Mouse (Mus musculus) intestine, embryonic 15.5 days (tissue): ENCODE measurements at regions not wholly inside any gene's neighbourhood (a gene's known extent, or its start where the extent isn't known, plus 50 kb on each side); places are given as distances from the start of the nearest gene placed in this dataset.

Experiments
- ATAC-seq: fragments of 200-750 bp; cut with Nextera tagmentation; 2 replicates; pipeline ENCODE4 v1.8.0; 2017; ENCODE audit warnings: moderate TSS enrichment, moderate library complexity
- H3K27ac ChIP-seq: fragments of 300-500 bp; sonication (generic); 2 replicates; pipeline ENCODE4 v1.5.1; 2015; ENCODE audit warnings: mild to moderate bottlenecking, inconsistent platforms
- H3K27me3 ChIP-seq: fragments of 300-500 bp; sonication (generic); replicated peaks from 2 replicates; pipeline ENCODE4 v1.6.1; 2015; ENCODE audit warnings: inconsistent platforms
- H3K36me3 ChIP-seq: fragments of 300-500 bp; sonication (generic); 2 replicates; pipeline ENCODE4 v1.6.1; 2015; ENCODE audit warnings: inconsistent platforms
- H3K4me1 ChIP-seq: fragments of 300-500 bp; sonication (generic); replicated peaks from 2 replicates; pipeline ENCODE4 v1.6.1; 2015; ENCODE audit warnings: inconsistent platforms
- H3K4me2 ChIP-seq: fragments of 300-500 bp; sonication (generic); replicated peaks from 2 replicates; pipeline ENCODE4 v1.6.1; 2015; ENCODE audit warnings: mild to moderate bottlenecking, inconsistent platforms
- H3K4me3 ChIP-seq: fragments of 300-500 bp; sonication (generic); replicated peaks from 2 replicates; pipeline ENCODE4 v1.5.1; 2015; ENCODE audit warnings: inconsistent platforms
- H3K9ac ChIP-seq: fragments of 300-500 bp; sonication (generic); 2 replicates; pipeline ENCODE4 v1.6.1; 2015; ENCODE audit warnings: inconsistent platforms
- H3K9me3 ChIP-seq: fragments of 300-500 bp; sonication (generic); 2 replicates; pipeline ENCODE4 v1.6.1; 2016; ENCODE audit warnings: inconsistent platforms
- WGBS: fragments of 180-500 bp; shearing (Covaris S2); methylation state at CpG from one replicate; pipeline ENCODE4 v1.1.7; 2015; 5-methylcytosine and 5-hydroxymethylcytosine counted together

- no peaks in the 10 kb centered on the region; the same call in 1 of the 2 replicates for H3K4me1 ChIP-seq
- no peaks in the 10 kb centered on the region for H3K9me3 ChIP-seq
- H3K4me3 ChIP-seq = no peak overlapping the region
- no peak overlapping the region for H3K27ac ChIP-seq
- no peaks in the 10 kb centered on the region for H3K27me3 ChIP-seq
- no peaks in the 10 kb centered on the region for H3K36me3 ChIP-seq
- H3K9ac ChIP-seq = no peak overlapping the region
- no peak for ATAC-seq
- WGBS = 80% methylated on average over 4 of the region's 4 CpGs
- no peak overlapping the region for H3K4me2 ChIP-seq
These were observed 53.2 kb downstream of the Fam43a start for GRCm38 (mm10) chr16:30652692-30653091.

- H3K4me3 ChIP-seq = no peak overlapping the region
- ATAC-seq = no peak
- H3K9me3 ChIP-seq = no peaks in the 10 kb centered on the region
- H3K36me3 ChIP-seq = no peaks in the 10 kb centered on the region
- H3K27me3 ChIP-seq = no peaks in the 10 kb centered on the region
- H3K9ac ChIP-seq = no peak overlapping the region
- H3K4me2 ChIP-seq = no peak overlapping the region
- H3K4me1 ChIP-seq = no peaks in the 10 kb centered on the region; the same call in 1 of the 2 replicates
- H3K27ac ChIP-seq = no peak overlapping the region
- 93% methylated on average over 5 of the region's 5 CpGs for WGBS
These were observed 54.3 kb downstream of the Fam43a start for GRCm38 (mm10) chr16:30653806-30654205.

- 82% methylated on average over 9 of the region's 9 CpGs for WGBS
- H3K9me3 ChIP-seq = no peaks in the 10 kb centered on the region
- H3K4me2 ChIP-seq = no peak overlapping the region
- no peaks in the 10 kb centered on the region; the same call in 1 of the 2 replicates for H3K4me1 ChIP-seq
- H3K4me3 ChIP-seq = no peak overlapping the region
- ATAC-seq = no peak
- H3K36me3 ChIP-seq = no peaks in the 10 kb centered on the region
- no peak overlapping the region for H3K27ac ChIP-seq
- H3K9ac ChIP-seq = no peak overlapping the region
- H3K27me3 ChIP-seq = no peaks in the 10 kb centered on the region
These were observed 54.7 kb downstream of the Fam43a start for GRCm38 (mm10) chr16:30654226-30654625.

- H3K27me3 ChIP-seq = no peaks in the 10 kb centered on the region
- no peak overlapping the region for H3K4me2 ChIP-seq
- H3K4me3 ChIP-seq = no peak overlapping the region
- H3K36me3 ChIP-seq = no peaks in the 10 kb centered on the region
- H3K4me1 ChIP-seq = no peaks in the 10 kb centered on the region; the same call in 1 of the 2 replicates
- no peak for ATAC-seq
- no peak overlapping the region for H3K27ac ChIP-seq
- H3K9me3 ChIP-seq = no peaks in the 10 kb centered on the region
- WGBS = 58% methylated on average over 5 of the region's 5 CpGs
- H3K9ac ChIP-seq = no peak overlapping the region
These were observed 56.3 kb downstream of the Fam43a start for GRCm38 (mm10) chr16:30655798-30656221.

- no peak for ATAC-seq
- Histone ChIP-seq H3K9me3 (no peaks in the 10 kb centered on the region), H3K9ac (no peak overlapping the region), H3K4me3 (no peak overlapping the region), H3K4me1 (no peaks in the 10 kb centered on the region; the same call in 1 of the 2 replicates), H3K27me3 (no peaks in the 10 kb centered on the region), H3K4me2 (no peak overlapping the region), H3K27ac (no peak overlapping the region), H3K36me3 (no peaks in the 10 kb centered on the region)
- WGBS = 81% methylated on average over 17 of the region's 17 CpGs
These were observed 57.4 kb downstream of the Fam43a start for GRCm38 (mm10) chr16:30656881-30657280.

GRCm38 (mm10) chr16:30658921-30659320 lies 59.4 kb downstream of the Fam43a start:
- Histone ChIP-seq H3K27me3 (no peaks in the 10 kb centered on the region), H3K4me3 (no peak overlapping the region), H3K9me3 (no peaks in the 10 kb centered on the region), H3K4me2 (no peak overlapping the region), H3K4me1 (no peaks in the 10 kb centered on the region; the same call in 1 of the 2 replicates), H3K27ac (no peak overlapping the region), H3K9ac (no peak overlapping the region), H3K36me3 (no peaks in the 10 kb centered on the region)
- 63% methylated on average over 4 of the region's 4 CpGs for WGBS
- no peak for ATAC-seq

- no peak overlapping the region for H3K4me3 ChIP-seq
- H3K4me1 ChIP-seq = no peaks in the 10 kb centered on the region; the same call in 1 of the 2 replicates
- no peak overlapping the region for H3K9ac ChIP-seq
- H3K4me2 ChIP-seq = no peak overlapping the region
- no peaks in the 10 kb centered on the region for H3K9me3 ChIP-seq
- no peaks in the 10 kb centered on the region for H3K36me3 ChIP-seq
- ATAC-seq = no peak
- H3K27me3 ChIP-seq = no peaks in the 10 kb centered on the region
- no peak overlapping the region for H3K27ac ChIP-seq
- WGBS = 76% methylated on average over 16 of the region's 16 CpGs
These were observed 61.8 kb downstream of the Fam43a start for GRCm38 (mm10) chr16:30661086-30661977.

- Histone ChIP-seq H3K4me3 (no peak overlapping the region), H3K27me3 (no peaks in the 10 kb centered on the region), H3K36me3 (no peaks in the 10 kb centered on the region), H3K4me2 (no peak overlapping the region), H3K27ac (no peak overlapping the region), H3K9me3 (no peaks in the 10 kb centered on the region), H3K9ac (no peak overlapping the region), H3K4me1 (no peaks in the 10 kb centered on the region)
- 75% methylated on average over 8 of the region's 8 CpGs for WGBS
- no peak for ATAC-seq
These were observed 63.5 kb downstream of the Fam43a start for GRCm38 (mm10) chr16:30663055-30663454.

GRCm38 (mm10) chr16:30663971-30664370 lies 64.4 kb downstream of the Fam43a start:
- H3K9me3 ChIP-seq = no peaks in the 10 kb centered on the region
- H3K27ac ChIP-seq = no peak overlapping the region
- no peaks in the 10 kb centered on the region for H3K4me1 ChIP-seq
- no peak for ATAC-seq
- no peaks in the 10 kb centered on the region for H3K36me3 ChIP-seq
- no peak overlapping the region for H3K9ac ChIP-seq
- no peak overlapping the region for H3K4me2 ChIP-seq
- WGBS = 72% methylated on average over 3 of the region's 3 CpGs
- H3K27me3 ChIP-seq = no peaks in the 10 kb centered on the region
- no peak overlapping the region for H3K4me3 ChIP-seq

GRCm38 (mm10) chr16:30664433-30664832 lies 64.9 kb downstream of the Fam43a start:
- Histone ChIP-seq H3K4me2 (no peak overlapping the region), H3K9ac (no peak overlapping the region), H3K27me3 (no peaks in the 10 kb centered on the region), H3K27ac (no peak overlapping the region), H3K4me1 (no peaks in the 10 kb centered on the region), H3K36me3 (no peaks in the 10 kb centered on the region), H3K9me3 (no peaks in the 10 kb centered on the region), H3K4me3 (no peak overlapping the region)
- 56% methylated on average over 4 of the region's 4 CpGs for WGBS
- ATAC-seq = no peak

- no peaks in the 10 kb centered on the region; the same call in 1 of the 2 replicates for H3K4me1 ChIP-seq
- no peaks in the 10 kb centered on the region for H3K9me3 ChIP-seq
- H3K27ac ChIP-seq = no peak overlapping the region
- H3K9ac ChIP-seq = no peak overlapping the region
- no peak overlapping the region for H3K4me2 ChIP-seq
- ATAC-seq = no peak
- H3K4me3 ChIP-seq = no peak overlapping the region
- no peaks in the 10 kb centered on the region for H3K36me3 ChIP-seq
- no peaks in the 10 kb centered on the region for H3K27me3 ChIP-seq
- 58% methylated on average over 2 of the region's 2 CpGs for WGBS
These were observed 66.4 kb downstream of the Fam43a start for GRCm38 (mm10) chr16:30665881-30666280.

- Histone ChIP-seq H3K4me3 (no peak overlapping the region), H3K27me3 (no peaks in the 10 kb centered on the region), H3K27ac (no peak overlapping the region), H3K9ac (no peak overlapping the region), H3K9me3 (no peaks in the 10 kb centered on the region), H3K4me1 (no peaks in the 10 kb centered on the region; the same call in 1 of the 2 replicates), H3K4me2 (no peak overlapping the region), H3K36me3 (no peaks in the 10 kb centered on the region)
- ATAC-seq = no peak
- WGBS = 43% methylated on average over 8 of the region's 8 CpGs
These were observed 70.4 kb downstream of the Fam43a start for GRCm38 (mm10) chr16:30669883-30670282.

GRCm38 (mm10) chr16:30671584-30671983 lies 72.1 kb downstream of the Fam43a start:
- Histone ChIP-seq H3K4me2 (no peak overlapping the region), H3K9ac (no peak overlapping the region), H3K27ac (no peak overlapping the region), H3K36me3 (no peaks in the 10 kb centered on the region), H3K4me1 (no peaks in the 10 kb centered on the region; the same call in 1 of the 2 replicates), H3K4me3 (no peak overlapping the region), H3K27me3 (no peaks in the 10 kb centered on the region), H3K9me3 (no peaks in the 10 kb centered on the region)
- ATAC-seq = no peak
- 73% methylated on average over 10 of the region's 10 CpGs for WGBS
